Mouse (Mus musculus) frontal cortex, adult 2 months (tissue): ENCODE measurements around the gene Mapk3. TPM values are rescaled to one million over a fixed set of nuclear protein-coding genes. Genes with fewer than 3 reads are reported as not detected.

ENCODE experiments used
- DNase-seq, 2 experiments: peaks; one replicate each; pipeline ENCODE4 v3.0.0; 2022; ENCODE audit warnings: low spot score in 1 of 2; ENCODE audit errors: extremely low spot score in 1 of 2
- polyA plus RNA-seq: library from polyadenylated mRNA; depleted of rRNA; stranded (reverse); fragments of >200 nt; gene quantifications from 2 replicates; pipeline ENCODE4 v1.2.3, GENCODE M21; 2012

Gene Mapk3
- polyA plus RNA-seq, 1 experiment, result 314 TPM

DNA sequence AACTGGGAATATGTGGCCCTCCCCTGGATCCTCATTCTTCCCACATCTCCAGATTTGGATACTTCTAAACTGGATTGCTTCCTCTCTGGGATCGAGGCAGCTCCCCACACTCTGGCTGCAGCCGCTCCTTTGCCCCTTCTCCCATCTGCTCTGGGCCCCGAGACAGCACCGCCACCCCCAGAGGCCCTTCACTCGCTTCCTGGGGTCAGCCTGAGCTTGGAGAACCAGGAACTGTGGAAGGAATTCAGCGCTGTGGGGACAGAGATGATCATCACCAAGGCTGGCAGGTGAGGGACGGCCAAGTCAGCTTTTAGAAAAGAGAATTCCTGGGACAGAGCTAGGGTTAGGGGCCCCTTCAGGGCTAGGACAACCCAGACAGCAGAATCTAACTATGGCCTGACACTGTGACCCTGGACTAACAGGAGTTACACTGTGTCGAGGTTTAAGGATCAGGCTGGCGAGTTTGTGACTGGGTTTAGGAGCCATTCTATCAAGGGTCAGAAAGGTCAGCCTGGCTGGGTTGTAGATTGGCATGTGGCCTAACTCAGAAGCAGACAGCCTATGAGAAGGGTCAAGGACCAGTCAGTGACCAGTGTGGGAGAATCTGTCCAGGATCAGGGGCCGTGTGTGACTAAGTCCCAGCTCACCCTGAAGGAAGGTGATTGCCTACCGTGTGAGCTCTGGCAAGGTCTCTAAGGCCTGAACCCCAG, 22.4 kb downstream of the Mapk3 start:
- no peak for DNase-seq

DNA sequence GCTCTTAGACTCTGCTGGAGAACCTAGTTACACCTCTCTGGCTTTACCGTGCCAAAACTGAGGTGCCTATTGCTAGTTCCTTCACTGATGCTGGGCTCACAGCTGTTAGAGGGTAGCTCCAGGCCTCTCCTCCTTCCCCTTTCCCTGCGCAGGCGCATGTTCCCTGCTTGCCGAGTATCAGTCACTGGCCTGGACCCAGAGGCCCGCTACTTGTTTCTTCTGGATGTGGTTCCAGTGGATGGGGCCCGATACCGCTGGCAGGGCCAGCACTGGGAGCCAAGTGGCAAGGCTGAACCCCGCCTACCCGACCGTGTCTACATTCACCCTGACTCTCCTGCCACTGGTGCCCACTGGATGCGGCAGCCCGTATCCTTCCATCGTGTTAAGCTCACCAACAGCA, 23.3 kb downstream of the Mapk3 start:
- DNase-seq, result no peak

DNA sequence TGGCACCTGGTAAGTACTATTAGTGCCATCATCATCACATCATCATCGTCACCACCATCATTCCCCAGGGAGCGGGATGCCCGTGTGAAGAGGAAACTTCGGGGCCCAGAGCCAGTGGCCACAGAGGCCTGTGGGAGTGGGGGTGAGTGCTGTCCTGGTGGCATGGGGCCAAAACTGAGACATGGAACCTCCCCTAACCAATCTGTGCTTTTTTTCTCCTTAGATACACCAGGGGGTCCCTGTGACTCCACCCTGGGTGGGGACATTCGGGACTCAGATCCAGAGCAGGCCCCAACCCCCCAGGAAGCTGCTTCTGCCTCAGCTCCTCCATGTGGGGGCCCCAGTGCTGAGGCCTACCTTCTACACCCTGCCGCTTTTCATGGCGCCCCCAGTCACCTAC, 25.1 kb downstream of the Mapk3 start:
- DNase-seq, result no peak

DNA sequence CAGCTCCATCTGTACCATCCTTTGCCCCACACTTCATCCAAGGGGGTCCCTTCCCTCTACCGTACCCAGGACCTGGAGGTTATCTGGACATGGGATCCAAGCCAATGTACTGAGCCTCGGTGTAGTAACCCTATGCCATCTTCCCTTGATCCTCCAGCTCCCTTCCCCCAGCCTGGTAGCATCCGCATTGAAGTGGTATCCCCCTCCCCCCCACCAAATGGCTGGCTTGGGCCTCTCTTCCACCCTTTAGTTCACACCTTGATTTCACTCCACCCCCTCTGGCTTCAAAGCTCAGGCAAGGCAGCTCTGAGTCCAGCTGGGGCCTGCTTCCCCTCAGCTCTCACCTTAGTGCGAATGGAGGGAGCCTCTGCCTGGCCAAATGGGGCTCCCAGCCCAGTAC, 25.7 kb downstream of the Mapk3 start:
- no peak for DNase-seq

DNA sequence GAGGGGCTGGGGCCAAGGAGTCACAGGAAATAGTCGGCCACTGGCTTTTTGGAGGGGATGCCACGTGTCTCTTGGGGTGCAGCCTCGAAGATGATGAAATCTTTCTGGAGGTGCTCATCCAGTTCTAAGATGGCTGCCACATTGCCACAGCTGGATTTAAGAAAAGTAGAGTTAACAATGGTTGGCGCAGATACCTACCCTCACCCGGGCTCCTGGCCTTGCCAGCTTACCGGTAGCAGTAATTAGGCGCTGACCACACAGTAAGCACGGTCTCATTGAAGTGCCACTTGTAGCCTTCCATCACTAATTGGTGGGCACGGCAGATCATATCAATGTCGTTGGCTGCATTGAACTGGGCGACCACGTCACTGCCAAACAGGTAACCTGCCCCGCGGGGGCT, 26.7 kb downstream of the Mapk3 start:
- no peak for DNase-seq

DNA sequence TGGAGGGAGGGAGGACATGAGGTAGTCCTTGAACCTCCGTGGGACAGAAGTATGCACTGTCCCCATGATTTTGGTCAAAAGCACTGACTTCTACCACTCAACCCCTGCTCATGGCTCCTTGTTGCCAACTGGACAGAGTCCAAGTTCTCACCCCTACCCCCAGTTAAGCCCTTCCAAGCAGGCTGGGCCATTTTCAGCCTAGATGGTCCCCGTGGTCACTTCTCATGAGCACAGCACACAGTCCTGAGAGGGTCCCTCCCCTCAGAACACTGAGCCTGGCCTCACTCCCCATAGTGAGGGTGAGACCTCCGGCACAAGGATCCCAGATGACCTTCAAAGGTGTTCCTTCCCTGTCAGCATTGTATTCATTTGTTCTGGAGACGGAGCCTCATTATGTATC, 29.7 kb downstream of the Mapk3 start:
- DNase-seq, result no peak

DNA sequence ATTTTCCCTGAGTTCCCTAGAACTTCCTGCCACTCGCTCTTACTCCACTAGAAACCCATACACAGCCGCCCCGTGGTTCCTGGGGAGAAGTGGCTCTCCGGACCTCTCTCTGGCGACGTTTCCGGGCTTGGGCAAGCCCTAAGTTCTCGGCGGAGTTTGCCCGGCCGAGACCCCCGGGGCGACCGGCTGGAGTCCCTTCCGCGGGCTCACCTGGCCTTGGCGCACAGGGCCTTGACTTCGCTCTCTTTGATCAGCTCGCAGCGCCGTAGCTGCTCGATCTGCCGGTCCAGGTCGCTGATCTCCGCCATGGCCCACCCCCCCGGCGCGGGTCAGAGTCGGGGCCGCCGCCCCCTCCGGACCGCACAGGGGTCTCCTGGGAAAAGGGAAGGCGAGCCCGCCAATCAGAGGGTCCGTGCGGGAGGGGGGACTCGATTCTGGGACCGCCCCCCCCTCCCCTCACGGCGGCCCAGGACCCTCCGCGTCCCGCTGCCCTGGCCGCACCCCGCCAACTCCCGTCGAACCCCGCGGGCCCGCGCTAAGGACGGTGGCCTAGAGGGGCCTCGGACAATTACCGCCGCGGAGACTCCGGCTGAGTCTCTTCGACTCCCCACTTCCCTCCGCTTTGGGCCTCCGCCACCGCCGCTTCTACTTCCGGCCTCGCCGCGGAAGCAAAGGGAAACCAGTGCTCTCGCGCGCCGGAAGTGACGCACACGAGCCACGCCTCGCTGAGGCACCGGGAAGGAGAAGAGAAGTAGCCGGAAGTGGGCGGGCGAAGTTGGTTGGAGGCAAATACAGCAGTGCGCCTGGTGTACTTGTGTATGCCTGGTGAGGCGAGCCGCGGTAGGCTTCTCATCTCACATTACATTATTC, 32.7 kb downstream of the Mapk3 start, which contains the start of gene Ppp4c:
Gene Ppp4c (minus strand): TSS at position 646 of the 870 bp plus-strand sequence.
- peak; percentile 93 to 98 for DNase-seq

DNA sequence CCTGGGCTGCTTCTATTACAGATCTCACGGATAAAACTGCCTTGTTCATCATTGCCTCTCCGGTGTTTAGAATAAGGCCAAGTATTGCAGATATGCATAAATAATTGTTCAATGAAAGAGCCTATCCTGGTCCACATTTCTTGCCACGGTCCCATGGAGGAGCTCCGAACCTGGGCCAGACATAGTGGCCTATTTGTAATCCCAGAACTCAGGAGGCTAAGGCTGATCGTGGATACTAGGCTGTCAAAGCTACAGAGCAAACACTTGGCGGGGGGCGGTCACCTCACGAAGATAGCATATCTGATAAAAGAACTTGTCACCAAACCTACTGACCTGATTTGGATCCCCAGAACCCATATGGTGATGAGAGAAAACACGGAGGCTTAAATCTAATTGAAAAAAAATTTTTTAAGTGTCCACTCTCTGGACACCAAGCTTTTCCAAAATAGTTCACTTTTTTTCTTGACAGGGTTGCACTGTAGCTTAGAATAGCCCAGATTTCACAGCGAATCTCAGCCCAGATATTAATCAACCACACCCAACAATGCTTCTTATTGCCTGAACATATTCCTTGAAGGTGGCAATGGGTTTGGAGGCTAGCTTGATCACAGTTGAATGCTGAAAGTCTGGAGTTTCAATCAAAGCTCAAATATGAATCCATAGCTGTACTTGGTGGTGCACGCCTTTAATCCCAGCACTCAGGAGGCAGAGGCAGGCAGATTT, 33.5 kb downstream of the Mapk3 start:
- no peak for DNase-seq

DNA sequence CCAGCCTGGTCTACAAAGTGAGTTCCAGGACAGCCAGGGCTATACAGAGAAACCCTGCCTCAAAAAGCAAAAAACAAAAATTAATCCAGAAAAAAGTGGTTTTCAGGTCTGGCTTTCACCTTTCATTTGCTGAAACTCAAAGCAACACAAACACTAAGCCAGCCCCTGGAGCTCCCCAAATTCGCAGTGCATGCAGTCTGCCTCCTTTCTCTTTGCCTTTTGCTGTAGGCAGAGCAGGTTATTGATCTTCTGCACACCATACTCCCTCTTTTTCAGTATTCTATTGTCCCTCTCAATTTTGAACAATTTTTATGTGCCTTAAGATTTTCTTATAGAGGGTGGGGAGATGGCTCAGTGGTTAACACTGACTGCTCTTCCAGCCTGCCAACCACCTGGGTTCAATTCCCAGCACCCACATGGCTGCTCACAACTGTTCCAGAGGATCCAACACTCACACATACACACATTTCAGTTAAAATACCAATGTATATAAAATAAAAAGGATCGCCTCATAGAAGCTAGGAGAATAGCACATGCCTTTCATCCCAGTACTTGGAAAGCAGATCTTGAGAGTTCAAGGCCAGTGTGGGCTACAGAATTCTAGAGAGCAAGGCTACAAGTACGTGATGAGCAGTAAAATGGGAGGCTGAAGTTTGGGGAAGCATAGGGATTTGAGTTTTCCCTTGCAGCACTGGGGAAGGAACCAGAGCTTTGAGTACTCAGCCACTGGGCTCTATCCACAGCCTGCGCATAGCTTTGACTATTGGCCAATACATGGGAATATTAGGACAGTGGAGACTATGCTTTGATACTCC, 34.3 kb downstream of the Mapk3 start:
- DNase-seq, result no peak

DNA sequence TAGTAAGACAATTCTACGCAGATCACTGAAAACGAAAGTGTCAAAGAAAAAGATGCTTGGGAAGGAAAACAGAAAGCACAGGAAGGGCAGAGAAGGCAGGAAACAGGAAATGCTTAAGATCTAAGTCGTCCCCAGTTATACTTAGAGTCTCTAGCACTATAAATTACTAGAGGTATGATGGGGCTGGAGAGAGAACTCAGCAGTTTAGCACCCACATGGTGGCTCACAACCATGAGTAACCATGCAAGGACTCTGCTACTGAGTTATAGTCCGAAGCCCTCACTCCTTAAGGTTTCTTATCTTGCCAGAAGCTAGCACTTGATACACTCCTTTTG, 34.8 kb downstream of the Mapk3 start:
- no peak for DNase-seq

DNA sequence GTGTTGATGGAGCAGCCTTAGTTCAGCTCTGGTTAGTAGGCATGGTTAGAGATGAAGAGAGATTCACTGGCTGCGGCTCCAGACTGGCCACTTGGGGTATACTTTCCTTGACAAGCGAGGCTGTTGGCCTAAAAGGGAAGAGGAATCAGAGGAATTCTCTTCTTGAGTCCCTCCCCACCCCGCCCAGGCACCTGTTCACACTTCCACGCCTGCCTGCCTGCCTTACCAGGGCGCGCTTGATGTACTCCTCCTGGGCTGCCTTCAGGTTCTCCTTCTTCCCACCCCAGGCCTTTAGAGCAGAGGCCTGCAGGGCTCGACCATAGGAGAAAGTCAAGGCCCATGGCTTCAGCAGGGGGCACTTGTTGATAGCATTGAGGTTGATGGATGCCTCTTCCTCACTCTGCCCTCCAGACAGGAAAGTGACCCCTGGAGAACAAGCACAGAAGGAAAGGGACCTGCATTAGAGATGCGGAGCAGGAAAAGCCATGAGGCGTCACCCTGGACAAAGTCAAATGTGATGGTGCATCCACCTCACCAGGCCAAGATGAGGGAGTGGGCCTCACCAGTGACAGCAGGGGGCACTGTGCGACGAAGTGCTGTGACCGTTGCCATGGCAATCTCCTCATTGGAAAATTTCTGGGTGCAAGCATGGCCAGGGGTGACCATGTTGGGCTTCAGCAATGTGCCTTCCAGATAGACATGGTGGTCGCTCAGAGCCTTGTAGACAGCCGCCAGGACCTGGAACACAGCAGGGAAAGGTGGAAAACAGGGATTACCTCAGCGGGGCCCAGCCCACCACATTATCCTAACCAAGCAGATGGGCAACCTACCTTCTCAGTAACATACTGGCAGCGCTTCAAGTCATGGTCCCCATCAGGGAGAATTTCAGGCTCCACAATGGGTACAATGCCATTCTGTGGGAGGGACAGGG, 36.3 kb downstream of the Mapk3 start:
- DNase-seq, result no peak

DNA sequence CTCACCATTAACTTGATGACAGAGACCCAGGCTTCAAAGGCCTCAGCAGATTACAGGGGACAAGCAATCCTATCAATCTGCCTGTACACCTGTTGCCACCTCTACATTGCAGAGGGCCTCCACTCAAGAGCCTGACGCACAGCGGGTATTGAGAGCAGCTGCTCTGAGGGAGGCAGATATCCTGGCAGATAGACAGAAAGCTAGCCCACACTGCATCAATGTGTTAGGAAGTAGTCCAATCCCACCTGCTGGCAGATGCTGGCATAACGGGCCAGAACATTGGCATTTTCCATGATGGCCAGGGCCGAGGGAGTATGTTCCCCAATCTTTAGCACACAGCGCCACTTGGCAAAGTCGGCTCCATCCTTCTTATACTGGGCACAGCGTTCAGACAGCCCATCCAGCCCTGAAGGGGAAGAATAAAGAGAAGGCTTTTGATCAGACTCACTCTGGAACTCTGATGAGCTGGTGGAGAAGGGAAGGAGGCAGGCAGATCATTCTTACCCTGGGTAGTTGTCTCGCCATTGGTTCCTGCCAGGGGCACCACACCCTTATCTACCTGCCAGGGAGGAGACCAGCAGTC, 37.0 kb downstream of the Mapk3 start:
- DNase-seq, result peak in 1 of 2 experiments; percentile 66

DNA sequence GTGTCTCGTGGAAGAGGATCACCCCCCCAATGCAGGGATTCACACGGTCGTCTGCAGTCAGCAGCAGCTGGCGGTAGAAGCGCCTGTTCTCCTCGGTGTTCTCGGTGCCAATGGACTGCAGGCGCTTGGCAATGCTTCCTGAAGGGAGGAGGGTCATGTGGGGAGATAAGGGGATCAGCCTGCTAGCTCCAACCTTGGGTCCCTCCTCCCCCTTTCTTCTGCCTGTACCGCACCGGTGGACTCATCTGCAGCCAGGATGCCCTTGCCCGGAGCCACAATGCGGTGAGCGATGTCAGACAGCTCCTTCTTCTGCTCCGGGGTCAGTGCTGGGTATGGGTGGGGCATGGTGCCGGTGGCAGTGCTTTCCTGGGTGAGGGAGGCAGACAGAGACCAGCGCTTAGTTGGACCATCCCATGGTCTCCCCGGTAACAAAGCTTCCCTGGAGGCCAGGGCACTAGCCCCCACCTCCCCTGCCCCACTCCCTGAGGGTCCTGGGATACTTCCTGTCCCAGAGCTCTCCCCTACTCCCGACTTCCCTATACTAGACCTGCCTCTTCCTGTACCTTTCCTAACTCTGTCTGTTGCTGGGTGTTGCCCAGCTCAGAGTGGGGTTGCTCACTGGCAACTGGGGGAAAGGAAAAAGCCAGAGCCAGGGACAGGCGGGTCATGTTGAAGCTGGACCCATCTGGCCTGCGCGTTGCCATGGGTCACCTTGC, 38.2 kb downstream of the Mapk3 start, which contains the start of gene Fam57b:
Gene Fam57b (plus strand): TSS at position 258 of the 716 bp plus-strand sequence.
- DNase-seq, result no peak

DNA sequence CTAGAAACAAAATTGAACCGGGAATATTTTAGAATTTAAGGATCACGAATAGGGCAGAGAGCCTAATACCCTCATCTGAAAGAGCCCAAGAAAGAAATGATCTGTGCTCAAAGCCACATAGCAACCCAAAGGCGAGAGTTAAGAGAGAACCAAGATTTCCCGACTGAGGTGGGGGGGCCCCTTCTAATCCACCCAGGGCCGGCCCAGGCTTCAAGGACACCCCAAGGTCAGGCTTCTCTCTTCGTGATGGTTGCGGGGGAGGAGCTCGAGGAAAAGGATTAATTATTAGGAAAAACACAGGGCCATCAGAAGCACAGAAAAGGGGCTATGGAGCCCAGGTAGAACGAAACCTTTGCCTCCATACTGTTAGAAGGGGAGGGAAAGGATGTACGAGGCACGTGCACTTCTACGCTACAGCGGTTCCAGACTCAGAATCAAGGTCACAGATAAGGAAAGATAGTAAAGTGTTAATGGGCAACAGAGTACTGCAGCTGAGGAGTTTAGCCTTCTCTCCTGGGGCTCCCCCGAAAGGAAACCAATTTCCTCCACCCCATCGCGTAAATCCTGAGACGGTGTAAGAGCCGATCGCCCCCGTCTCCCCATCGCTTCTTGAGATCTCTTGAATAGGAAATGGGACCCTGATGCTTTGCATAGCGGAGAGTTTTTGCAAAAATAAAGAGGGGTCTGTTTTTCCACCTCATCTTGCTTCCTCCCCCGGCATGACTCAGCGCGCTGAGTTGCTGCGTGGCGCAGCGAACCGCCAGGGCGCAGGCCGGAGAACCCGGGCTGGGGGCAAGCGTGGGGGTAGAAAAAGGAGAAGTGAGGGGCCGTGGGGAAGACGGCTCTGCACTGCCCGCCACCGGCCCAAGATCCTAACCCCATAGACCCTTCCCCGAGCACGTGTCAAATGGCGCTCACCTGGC, 39.0 kb downstream of the Mapk3 start:
- peak in 1 of 2 experiments; percentile 42 for DNase-seq

DNA sequence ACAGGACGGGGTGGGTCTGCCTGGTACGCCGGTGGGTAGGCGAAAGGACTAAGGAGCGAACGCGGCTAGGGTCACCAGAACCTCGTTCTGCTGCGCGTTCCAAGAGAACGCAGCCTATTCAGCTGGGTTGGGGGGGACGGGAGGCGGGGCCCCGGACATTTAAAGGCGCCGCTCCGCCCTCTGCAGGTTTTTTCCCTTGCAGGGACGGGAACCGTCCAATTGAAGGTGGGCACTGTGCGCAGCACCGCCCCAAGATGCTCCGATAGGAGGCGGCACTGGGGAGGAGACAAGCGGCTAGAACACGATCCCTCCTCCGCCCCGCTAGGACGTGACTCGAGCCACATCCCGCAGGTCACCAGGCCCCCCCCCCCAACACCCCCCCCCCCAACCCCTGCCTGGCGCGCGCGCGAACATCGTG, 39.7 kb downstream of the Mapk3 start:
- peak; percentile 97 to 98 for DNase-seq

DNA sequence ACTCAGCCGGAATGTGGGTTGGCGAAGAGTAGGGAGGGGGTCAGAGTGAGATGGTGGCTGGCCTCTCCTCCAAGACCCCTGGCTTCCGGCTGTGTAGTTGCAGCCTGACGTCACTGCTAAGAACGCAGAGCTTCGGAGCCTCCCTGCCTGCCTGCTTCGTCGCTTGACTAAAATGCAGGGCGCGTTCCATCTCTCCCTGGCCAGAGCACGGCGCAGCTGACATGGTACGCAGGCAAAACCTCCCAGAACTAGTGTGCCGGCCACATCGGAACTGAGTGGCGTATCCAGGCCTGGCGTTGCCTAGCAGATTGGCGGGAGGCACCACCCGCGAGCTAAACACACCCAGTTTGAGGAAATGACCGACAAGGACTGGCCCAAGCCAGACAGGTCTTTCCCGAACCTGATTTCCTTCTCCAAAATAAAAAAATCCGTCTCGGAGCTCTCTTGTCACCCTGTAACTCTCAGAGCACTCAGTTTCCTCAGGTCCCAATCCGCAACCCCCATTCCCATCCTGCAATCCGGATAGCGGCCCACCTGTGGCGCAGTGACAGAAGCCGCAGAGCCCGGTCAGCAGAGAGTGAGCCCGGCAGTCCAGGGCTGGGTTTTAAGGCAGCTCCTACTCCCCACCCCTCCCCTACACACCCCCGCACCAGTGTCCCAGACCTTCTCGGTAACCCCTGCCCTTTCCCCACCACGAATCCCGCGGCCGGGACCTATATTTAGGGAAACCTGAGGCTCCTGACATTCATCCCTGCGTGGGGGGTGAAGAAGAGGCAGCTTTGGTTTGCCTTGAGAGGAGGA, 40.3 kb downstream of the Mapk3 start:
- DNase-seq, result peak in 1 of 2 experiments; percentile 91
